Mouse (Mus musculus) testis, adult 2 months (tissue): ENCODE data around the gene Chchd4. TPM values are rescaled to one million over a fixed set of nuclear protein-coding genes. Genes with fewer than 3 reads are reported as not detected.

Source experiments
- H3K27ac ChIP-seq: fragments of 200-500 bp; 2 replicates; pipeline ENCODE4 v1.5.1; 2012; ENCODE audit warnings: low read depth, low read length; ENCODE audit not compliant: control insufficient read depth, insufficient read depth
- H3K27me3 ChIP-seq: fragments of 200-500 bp; 2 replicates; pipeline ENCODE4 v1.6.1; 2012; ENCODE audit warnings: mild to moderate bottlenecking, low read length, moderate library complexity; ENCODE audit not compliant: control insufficient read depth, insufficient read depth
- H3K36me3 ChIP-seq: fragments of 200-500 bp; 2 replicates; pipeline ENCODE4 v1.6.1; 2012; ENCODE audit warnings: mild to moderate bottlenecking, low read length; ENCODE audit not compliant: control insufficient read depth, insufficient read depth
- H3K4me1 ChIP-seq: fragments of 200-500 bp; 2 replicates; pipeline ENCODE4 v1.6.1; 2012; ENCODE audit warnings: low read length; ENCODE audit not compliant: control insufficient read depth, insufficient read depth
- H3K4me3 ChIP-seq: fragments of 200-500 bp; 2 replicates; pipeline ENCODE4 v1.5.1; 2012; ENCODE audit warnings: low read depth, mild to moderate bottlenecking, low read length, moderate library complexity, mixed read lengths; ENCODE audit not compliant: control insufficient read depth
- CTCF ChIP-seq: fragments of 200-500 bp; IDR thresholded peaks from 2 replicates; pipeline ENCODE4 v1.5.1; 2012; ENCODE audit warnings: low read depth, mild to moderate bottlenecking, inconsistent platforms, low read length, moderate library complexity; ENCODE audit not compliant: control insufficient read depth, insufficient read depth, insufficient replicate concordance
- POLR2A ChIP-seq: fragments of 200-500 bp; IDR thresholded peaks from 2 replicates; pipeline ENCODE4 v1.6.1; 2012; ENCODE audit warnings: low read depth, mild to moderate bottlenecking, inconsistent platforms, low read length, moderate library complexity; ENCODE audit not compliant: control insufficient read depth
- polyA plus RNA-seq: library from polyadenylated mRNA; depleted of rRNA; stranded (reverse); fragments of >200 nt; gene quantifications from 2 replicates; pipeline ENCODE4 v1.2.3, GENCODE M21; 2012

Gene Chchd4
- polyA plus RNA-seq, 1 experiment: 4.1 TPM

DNA sequence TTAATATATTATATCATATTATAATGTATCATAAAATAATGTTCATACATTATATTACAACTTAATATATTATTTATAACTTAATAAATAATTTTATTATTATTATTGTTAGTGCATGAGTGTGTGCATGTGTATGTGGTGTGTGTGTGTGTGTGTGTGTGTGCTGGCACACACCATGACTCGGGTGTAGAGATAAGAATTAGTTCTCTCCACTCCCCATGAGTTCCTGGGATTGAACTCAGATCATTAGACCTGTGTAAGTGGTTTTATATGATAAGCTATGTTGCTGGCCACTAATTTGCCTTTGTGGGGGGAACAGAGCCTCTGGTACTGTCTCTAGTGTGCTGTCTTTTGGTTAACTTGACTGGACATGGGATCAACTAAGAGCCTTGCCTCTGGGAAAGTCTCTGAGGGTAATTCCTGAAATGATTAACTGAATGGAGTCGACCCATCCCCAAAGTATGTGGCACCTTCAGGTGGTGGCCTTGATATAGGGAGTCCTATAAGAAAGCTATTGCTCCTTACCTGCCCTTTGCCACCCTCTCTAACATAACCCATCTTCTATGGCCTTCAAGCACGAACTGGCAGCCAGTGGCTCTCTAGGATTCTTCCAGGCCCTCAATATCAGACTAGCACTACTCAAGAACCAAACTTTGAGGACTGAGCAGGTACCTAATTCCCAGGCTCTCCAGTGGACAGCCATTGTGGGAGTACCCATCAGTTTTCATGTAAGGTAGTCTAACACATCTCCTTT lies 23.7 kb downstream of the Chchd4 start:
- Histone ChIP-seq H3K27ac (no peak overlapping the region), H3K4me1 (no peaks in the 10 kb centered on the region), H3K36me3 (no peaks in the 10 kb centered on the region), H3K27me3 (no peaks in the 10 kb centered on the region), H3K4me3 (no peak overlapping the region)
- TF ChIP-seq CTCF: no peak
- TF ChIP-seq POLR2A: no peak

DNA sequence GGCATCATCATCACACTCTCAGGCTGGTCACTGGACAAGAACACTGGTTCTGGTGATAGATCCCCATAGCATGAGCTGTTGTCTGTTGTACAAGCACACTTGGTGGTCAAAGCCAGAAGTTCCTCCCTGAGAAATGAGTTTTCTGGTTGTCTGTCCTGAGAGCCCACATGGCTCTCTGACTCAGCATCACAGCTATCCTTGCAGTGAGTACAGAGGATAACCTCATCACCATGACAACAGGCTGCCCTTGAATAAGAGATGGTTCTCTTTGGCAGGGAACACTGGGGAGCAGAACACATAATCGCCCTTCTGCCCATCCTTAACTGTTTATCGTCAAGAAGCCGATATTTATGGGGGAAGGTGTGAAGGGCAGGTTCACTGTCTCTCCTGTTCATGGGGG lies 28.0 kb downstream of the Chchd4 start:
- no peak overlapping the region for H3K4me3 ChIP-seq
- H3K27ac ChIP-seq: no peak overlapping the region
- H3K4me1 ChIP-seq: peaks cover 8% of the 10 kb centered on the region
- no peaks in the 10 kb centered on the region for H3K27me3 ChIP-seq
- TF ChIP-seq POLR2A (no peak), CTCF (no peak)
- no peaks in the 10 kb centered on the region for H3K36me3 ChIP-seq

DNA sequence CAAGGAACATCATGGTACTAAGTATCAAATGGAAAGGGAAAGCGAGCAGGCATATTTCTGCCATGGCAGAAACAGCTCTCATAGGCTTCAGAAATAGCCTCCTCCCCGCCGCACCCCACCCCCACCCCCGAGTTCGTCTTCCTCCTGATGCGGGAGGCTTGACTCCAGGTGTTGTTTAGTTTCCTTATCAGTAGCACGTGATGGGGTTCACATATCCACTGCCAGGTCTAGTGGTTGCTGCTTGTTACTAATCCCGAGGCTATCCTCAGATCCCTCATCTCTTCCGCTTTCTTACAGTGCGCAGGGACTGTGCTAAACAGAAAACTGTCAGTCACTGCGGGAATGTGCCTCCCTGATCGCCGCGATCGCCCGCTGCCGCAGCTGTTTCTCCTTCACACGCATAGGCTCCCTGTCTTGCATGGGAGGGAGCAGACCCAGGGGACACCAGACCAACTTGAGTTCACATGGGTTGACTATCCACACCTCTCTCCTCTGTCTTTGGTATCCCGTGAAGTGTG lies 32.1 kb downstream of the Chchd4 start:
- TF ChIP-seq CTCF (no peak), POLR2A (no peak)
- Histone ChIP-seq H3K4me1 (peaks cover 8% of the 10 kb centered on the region), H3K27ac (peak overlapping the region; percentile 71; the same call in 1 of the 2 replicates), H3K4me3 (peak overlapping the region; percentile 96), H3K36me3 (no peaks in the 10 kb centered on the region), H3K27me3 (no peaks in the 10 kb centered on the region)

DNA sequence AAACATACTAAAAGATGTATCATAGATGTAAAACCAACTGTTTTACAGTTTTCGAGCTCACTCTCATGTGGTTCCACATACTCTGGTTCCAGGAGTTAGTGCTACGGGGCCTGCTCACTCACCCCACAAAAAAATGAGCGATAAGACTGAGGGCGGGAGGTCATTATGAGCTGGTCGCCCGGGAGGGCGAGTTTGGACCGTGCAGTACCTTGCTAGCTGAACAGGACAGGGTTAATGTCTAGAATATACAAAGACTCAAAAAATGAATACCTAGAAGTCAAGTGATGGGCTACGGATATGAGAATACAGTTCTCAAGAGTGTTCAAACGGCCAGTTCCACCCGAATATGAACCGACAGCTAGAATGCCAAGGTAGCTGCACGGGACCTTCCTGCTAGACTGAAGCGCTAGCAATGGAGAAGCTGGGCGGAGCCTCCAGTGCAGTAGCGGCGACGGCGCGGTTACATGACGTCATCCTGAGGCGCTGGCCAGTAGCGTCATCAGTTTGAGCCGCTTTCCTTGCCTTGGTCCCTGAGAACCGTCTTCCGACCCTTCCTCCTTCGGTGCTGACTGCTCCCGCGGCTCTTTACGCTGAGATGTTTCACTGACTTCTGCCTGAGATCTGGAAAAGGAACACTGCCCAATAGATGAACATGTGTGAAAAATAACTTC lies 32.7 kb downstream of the Chchd4 start:
- Histone ChIP-seq H3K36me3 (no peaks in the 10 kb centered on the region), H3K27me3 (no peaks in the 10 kb centered on the region), H3K4me3 (peak overlapping the region; percentile 96), H3K4me1 (peaks cover 8% of the 10 kb centered on the region), H3K27ac (peak overlapping the region; percentile 71)
- TF ChIP-seq CTCF: no peak
- TF ChIP-seq POLR2A: peak; percentile 99

DNA sequence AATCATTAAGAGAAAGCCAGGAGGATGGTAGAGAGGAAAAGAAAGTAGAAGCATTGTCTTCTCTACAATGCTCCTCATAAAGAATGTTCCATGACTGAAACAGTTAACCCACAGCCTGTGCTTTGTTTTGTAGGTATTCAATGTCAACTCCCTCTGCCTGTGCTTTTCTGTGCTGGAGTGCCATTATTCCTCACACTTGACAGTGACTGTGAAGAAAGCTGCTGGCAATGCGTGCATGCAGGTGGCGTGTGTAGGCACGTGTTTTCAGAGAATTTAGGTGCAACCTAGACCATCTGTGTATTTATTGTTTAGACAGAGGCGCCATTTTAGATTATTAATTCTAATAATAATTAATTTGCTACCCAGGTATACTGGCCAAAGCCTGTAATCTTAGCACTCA lies 49.2 kb downstream of the Chchd4 start:
- TF ChIP-seq POLR2A (no peak), CTCF (no peak)
- H3K4me1 ChIP-seq: no peaks in the 10 kb centered on the region
- no peaks in the 10 kb centered on the region for H3K36me3 ChIP-seq
- no peak overlapping the region for H3K4me3 ChIP-seq
- no peak overlapping the region for H3K27ac ChIP-seq
- H3K27me3 ChIP-seq: no peaks in the 10 kb centered on the region

DNA sequence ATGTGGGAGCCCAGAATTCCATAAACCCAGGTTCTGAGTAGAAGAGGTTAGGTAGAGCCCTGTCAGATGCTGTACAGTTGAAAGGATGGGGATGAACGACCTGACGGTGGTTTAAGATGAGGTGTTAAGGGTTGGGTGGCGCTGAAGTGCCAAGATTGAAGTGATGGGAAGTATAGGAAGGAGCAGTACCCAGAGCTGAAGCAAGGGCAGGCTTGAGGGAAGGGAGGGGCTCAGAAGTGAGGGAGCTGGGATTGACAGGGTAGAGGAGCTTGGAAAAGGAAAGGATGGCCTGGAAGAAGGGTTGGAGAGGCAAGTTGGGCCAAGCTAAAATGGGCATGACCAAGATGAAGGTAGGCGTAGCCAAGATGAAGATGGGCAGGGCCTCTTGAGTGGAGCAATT lies 51.7 kb downstream of the Chchd4 start:
- Histone ChIP-seq H3K4me3 (no peak overlapping the region), H3K4me1 (no peaks in the 10 kb centered on the region), H3K27me3 (no peaks in the 10 kb centered on the region), H3K36me3 (no peaks in the 10 kb centered on the region), H3K27ac (no peak overlapping the region)
- TF ChIP-seq POLR2A (no peak), CTCF (no peak)

DNA sequence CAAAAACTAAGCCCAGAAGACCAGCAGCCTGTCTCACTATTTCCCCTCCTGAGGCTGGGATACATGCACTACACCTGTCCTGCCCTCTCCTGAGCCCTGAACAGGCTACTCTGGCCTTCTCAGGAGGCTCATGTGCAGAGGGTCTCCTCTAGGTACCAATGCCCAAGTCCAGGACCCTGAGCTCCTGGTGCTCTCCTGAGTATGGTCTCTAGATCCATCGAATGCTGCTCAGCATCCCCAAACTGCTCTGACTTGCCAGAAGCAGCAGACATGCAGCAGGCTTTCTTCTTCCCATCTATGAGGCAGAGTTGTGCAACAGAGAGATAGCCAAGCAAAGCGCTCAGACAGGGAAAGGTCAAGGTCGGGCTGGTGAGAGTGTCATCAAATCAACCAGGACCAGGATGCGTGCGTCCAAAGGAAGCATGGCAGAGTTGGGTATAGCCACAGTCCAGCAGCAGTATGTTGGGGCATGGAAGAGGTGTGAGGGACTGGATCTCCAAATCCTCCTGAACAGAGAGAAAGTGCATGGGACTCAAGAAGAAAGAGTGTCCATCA lies 56.0 kb downstream of the Chchd4 start:
- no peaks in the 10 kb centered on the region for H3K36me3 ChIP-seq
- H3K4me3 ChIP-seq: no peak overlapping the region
- H3K27ac ChIP-seq: no peak overlapping the region
- H3K27me3 ChIP-seq: no peaks in the 10 kb centered on the region
- TF ChIP-seq POLR2A: no peak
- TF ChIP-seq CTCF: no peak
- H3K4me1 ChIP-seq: no peaks in the 10 kb centered on the region
